Mouse (Mus musculus) hindbrain, postnatal 0 days (tissue): ENCODE results near the gene Tbc1d4. TPM values are rescaled to one million over a fixed set of nuclear protein-coding genes. Genes with fewer than 3 reads are reported as not detected.

Experiments used
- ATAC-seq: fragments of 200-750 bp; cut with Nextera tagmentation; 2 replicates; pipeline ENCODE4 v1.8.0; 2017; ENCODE audit warnings: mild to moderate bottlenecking, moderate TSS enrichment, moderate library complexity
- DNase-seq: peaks from one replicate; pipeline ENCODE4 v3.0.0-alpha.2; 2015; ENCODE audit warnings: low spot score
- H3K27ac ChIP-seq: fragments of 300-500 bp; sonication (generic); 2 replicates; pipeline ENCODE4 v1.5.1; 2014; ENCODE audit warnings: mild to moderate bottlenecking
- H3K27me3 ChIP-seq: fragments of 300-500 bp; sonication (generic); 2 replicates; pipeline ENCODE4 v1.6.1; 2014; ENCODE audit warnings: low read length, mixed read lengths; ENCODE audit not compliant: insufficient read depth
- H3K36me3 ChIP-seq: fragments of 300-500 bp; sonication (generic); 2 replicates; pipeline ENCODE4 v1.6.1; 2014; ENCODE audit warnings: low read length, mixed read lengths; ENCODE audit not compliant: insufficient read depth
- H3K4me1 ChIP-seq: fragments of 300-500 bp; sonication (generic); 2 replicates; pipeline ENCODE4 v1.6.1; 2014; ENCODE audit warnings: antibody characterized with exemption, low read length, mixed read lengths; ENCODE audit not compliant: insufficient read depth
- H3K4me2 ChIP-seq: fragments of 300-500 bp; sonication (generic); 2 replicates; pipeline ENCODE4 v1.6.1; 2014; ENCODE audit warnings: low read depth, mild to moderate bottlenecking, low read length, moderate library complexity, mixed read lengths
- H3K4me3 ChIP-seq: fragments of 300-500 bp; sonication (generic); 2 replicates; pipeline ENCODE4 v1.5.1; 2014; ENCODE audit warnings: low read length
- H3K9ac ChIP-seq: fragments of 300-500 bp; sonication (generic); replicated peaks from 2 replicates; pipeline ENCODE4 v1.6.1; 2014; ENCODE audit warnings: mild to moderate bottlenecking, low read length, moderate library complexity, mixed read lengths
- H3K9me3 ChIP-seq: fragments of 300-500 bp; sonication (generic); 2 replicates; pipeline ENCODE4 v1.6.1; 2016; ENCODE audit warnings: low read length, mixed read lengths
- CTCF ChIP-seq: IDR thresholded peaks from 2 replicates; pipeline ENCODE4 v1.5.1; 2016; ENCODE audit warnings: antibody characterized with exemption, control low read depth, low read depth
- WGBS: fragments of 180-500 bp; shearing (Covaris S2); extraction: QIAGEN DNeasy Blood & Tissue Kit; methylation state at CpG from one replicate; pipeline ENCODE4 v1.1.7; 2014; 5-methylcytosine and 5-hydroxymethylcytosine counted together
- polyA plus RNA-seq: library from polyadenylated mRNA; unstranded; fragments of >200 nt; fragmentation: Nextera tagmentation; extraction: Ambion mirVana; gene quantifications from 2 replicates; pipeline ENCODE4 v1.2.1, GENCODE M21; 2015
- total RNA-seq: library from RNA; depleted of rRNA; stranded (reverse); fragments of >200 nt; gene quantifications from 2 replicates; pipeline ENCODE4 v1.2.3, GENCODE M21; 2014

Gene Tbc1d4
- total and polyA plus RNA-seq, 2 experiments from 2014 or later: 11.5 to 29.5 TPM

DNA sequence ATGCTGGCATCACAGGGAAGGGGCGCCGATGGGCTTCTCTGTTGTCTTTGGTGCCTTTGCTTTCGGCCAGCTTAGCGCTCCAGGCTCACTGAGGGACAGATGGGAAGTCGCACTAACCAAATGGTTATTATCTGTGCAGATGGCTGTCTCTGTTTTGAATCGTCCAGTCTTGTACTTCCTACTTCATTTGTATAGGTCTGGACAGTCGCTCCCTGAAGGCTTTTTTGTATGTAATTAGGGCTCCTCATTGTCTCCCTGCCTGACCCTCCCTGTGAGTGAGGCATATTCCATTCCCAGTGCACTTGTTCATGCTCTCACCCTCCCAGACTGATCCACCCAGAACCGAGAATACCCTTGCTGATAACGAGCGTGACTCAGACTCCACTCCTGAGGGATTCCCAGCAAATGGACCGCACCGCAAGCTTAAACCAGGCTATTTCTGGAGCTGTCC lies 47.7 kb downstream of the Tbc1d4 start:
- H3K4me2 ChIP-seq: peak overlapping the region; percentile 38

DNA sequence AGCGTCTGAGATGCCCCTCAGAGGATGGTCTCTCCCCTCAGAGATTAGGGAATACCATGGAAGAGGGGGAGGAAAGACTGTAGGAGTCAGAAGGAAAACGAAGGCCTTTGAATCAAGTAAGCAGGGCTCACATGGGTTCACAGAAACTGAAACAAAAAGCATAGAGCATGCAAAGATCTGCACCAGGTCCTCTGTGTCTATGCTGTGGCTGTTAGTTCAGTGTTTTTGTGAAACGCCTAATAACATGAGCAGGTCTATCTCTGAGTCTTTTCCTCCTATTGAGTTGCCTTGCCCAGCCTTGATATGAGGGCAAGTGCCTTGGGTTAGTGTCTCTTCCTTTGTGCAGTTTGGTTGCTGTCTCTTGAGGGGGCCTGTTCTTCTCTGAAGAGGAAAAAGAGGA lies 49.5 kb downstream of the Tbc1d4 start:
- Histone ChIP-seq H3K4me1 (no peaks in the 10 kb centered on the region), H3K4me2 (no peak overlapping the region), H3K9me3 (no peaks in the 10 kb centered on the region), H3K27me3 (no peaks in the 10 kb centered on the region), H3K4me3 (no peak overlapping the region), H3K36me3 (no peaks in the 10 kb centered on the region), H3K27ac (no peak overlapping the region), H3K9ac (no peak overlapping the region)
- no peak for TF ChIP-seq CTCF
- DNase-seq (no peak), ATAC-seq (no peak)
- 79% methylated on average over 3 of the region's 3 CpGs for WGBS

More for the DNA sequence above, 47.7 kb downstream of the Tbc1d4 start:
- H3K9ac ChIP-seq: no peak overlapping the region
- H3K4me3 ChIP-seq: no peak overlapping the region
- 29% methylated on average over 12 of the region's 12 CpGs for WGBS
- ATAC-seq: peak; percentile 82
- peak; percentile 60 for DNase-seq
- H3K36me3 ChIP-seq: no peaks in the 10 kb centered on the region
- no peaks in the 10 kb centered on the region for H3K27me3 ChIP-seq
- no peak for TF ChIP-seq CTCF
- no peaks in the 10 kb centered on the region for H3K4me1 ChIP-seq
- H3K27ac ChIP-seq: no peak overlapping the region; the same call in 1 of the 2 replicates
- no peaks in the 10 kb centered on the region for H3K9me3 ChIP-seq

DNA sequence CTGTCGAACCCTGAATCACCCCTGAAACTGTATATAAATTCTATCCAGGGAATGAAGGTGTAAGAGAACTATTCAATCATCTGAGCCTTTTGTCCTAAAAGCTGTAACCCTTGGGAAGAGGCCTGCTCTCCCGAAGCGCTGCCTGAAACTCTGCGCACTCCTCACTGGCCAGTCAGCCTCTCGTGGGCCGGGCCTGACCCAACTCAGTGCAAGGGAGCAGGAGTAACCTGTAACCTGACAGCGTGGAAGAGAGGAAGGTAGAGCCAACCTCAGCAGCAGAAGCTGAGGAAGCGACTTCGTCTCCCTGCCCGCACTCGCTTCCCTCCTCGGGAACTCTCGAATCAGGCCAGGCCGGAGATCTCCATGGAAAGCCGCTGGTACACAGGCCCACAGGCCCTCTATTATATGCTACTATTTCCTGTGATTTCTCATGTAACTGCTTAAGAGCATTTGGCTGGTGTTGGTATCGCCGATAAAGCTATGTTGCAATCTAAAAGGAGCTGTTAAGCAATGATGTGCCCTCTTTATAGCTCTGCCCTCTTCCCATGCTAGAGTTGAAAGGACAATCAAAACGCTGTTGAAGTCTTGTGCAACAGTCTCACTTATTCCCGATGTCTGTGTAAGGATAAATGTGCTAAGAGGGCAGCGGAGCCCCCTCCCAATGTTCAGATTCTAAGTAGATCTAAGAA lies 60.0 kb downstream of the Tbc1d4 start:
- DNase-seq (no peak), ATAC-seq (no peak)
- Histone ChIP-seq H3K4me2 (no peak overlapping the region), H3K9me3 (no peaks in the 10 kb centered on the region), H3K4me3 (no peak overlapping the region), H3K9ac (no peak overlapping the region), H3K27me3 (no peaks in the 10 kb centered on the region), H3K27ac (no peak overlapping the region), H3K36me3 (no peaks in the 10 kb centered on the region), H3K4me1 (no peaks in the 10 kb centered on the region)
- TF ChIP-seq CTCF: no peak
- 87% methylated on average over 20 of the region's 20 CpGs for WGBS

DNA sequence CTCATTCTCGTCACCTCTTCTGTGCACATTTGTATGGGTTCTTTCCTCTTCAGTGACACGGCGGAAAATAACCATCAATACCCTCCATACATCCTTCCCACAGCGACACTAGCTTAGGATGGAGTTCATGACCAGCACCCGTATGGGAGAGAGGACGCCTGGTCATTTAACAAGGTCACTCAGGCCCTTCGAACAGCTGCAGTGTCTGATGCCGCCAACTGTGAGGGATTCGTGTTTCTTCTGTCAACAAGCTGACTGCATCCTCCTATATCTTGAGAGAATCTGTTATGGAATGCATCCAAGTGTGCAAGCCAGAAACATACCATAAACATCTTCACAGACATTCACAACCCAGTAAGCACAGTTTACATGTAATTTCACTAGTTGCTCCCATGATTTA lies 67.1 kb downstream of the Tbc1d4 start:
- ATAC-seq: no peak
- DNase-seq: no peak

DNA sequence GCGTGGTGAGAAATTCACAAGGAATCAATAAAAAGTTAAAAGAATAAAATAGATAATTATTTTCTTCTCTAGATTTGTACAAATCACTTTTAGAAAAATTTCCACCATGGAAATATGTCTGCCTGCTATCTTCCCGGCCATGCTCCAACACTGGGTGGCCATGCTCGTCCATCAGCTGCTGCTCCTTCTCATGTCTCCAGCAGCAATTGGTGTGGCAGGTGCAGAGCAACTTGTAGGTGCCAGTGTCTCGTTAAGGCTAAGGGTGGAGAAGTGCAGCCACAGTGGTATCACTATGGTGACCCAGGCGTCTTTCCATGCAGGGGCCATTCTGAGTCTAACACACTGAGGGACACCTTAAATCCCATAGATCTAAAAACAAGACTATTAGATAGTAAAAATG lies 67.8 kb downstream of the Tbc1d4 start:
- H3K9me3 ChIP-seq: no peaks in the 10 kb centered on the region
- H3K27me3 ChIP-seq: no peaks in the 10 kb centered on the region
- DNase-seq: no peak
- H3K36me3 ChIP-seq: no peaks in the 10 kb centered on the region
- H3K4me2 ChIP-seq: no peak overlapping the region
- H3K4me1 ChIP-seq: no peaks in the 10 kb centered on the region
- no peak for ATAC-seq
- 86% methylated on average over 5 of the region's 5 CpGs for WGBS
- H3K9ac ChIP-seq: no peak overlapping the region
- no peak overlapping the region for H3K27ac ChIP-seq
- no peak overlapping the region for H3K4me3 ChIP-seq
- TF ChIP-seq CTCF: no peak

More for the DNA sequence above, 67.1 kb downstream of the Tbc1d4 start:
- H3K4me3 ChIP-seq: no peak overlapping the region
- no peaks in the 10 kb centered on the region for H3K4me1 ChIP-seq
- no peak for TF ChIP-seq CTCF
- H3K9ac ChIP-seq: no peak overlapping the region
- H3K36me3 ChIP-seq: no peaks in the 10 kb centered on the region
- H3K27ac ChIP-seq: no peak overlapping the region
- no peak overlapping the region for H3K4me2 ChIP-seq
- no peaks in the 10 kb centered on the region for H3K27me3 ChIP-seq
- 71% methylated on average over 9 of the region's 9 CpGs for WGBS
- no peaks in the 10 kb centered on the region for H3K9me3 ChIP-seq

DNA sequence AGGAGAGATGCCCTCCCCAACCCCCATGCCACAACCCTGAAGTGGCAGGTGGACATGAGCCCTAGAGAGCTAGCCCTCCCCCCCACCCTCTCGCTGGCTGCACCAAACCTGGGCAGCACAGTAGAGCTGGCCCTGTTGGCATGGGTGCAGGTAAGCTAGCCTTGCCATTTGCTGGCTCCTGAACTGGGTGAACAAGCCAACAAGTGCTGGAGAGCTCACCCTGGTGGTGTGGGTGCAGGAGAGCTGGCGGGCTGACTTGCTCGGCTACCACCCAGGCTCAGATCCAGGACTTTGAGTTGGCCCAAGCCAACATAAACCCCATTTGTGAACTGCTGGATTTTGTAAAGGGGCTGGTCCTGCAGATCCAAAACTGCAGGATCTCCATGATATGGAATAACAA lies 68.5 kb downstream of the Tbc1d4 start:
- Histone ChIP-seq H3K36me3 (no peaks in the 10 kb centered on the region), H3K9ac (no peak overlapping the region), H3K4me3 (no peak overlapping the region), H3K27me3 (no peaks in the 10 kb centered on the region), H3K4me2 (no peak overlapping the region), H3K9me3 (no peaks in the 10 kb centered on the region), H3K27ac (no peak overlapping the region), H3K4me1 (no peaks in the 10 kb centered on the region)
- ATAC-seq (0 out of 2 replicates have a peak, but pooled peaks have one; percentile 30), DNase-seq (no peak)
- WGBS: 85% methylated on average over 3 of the region's 3 CpGs
- no peak for TF ChIP-seq CTCF

DNA sequence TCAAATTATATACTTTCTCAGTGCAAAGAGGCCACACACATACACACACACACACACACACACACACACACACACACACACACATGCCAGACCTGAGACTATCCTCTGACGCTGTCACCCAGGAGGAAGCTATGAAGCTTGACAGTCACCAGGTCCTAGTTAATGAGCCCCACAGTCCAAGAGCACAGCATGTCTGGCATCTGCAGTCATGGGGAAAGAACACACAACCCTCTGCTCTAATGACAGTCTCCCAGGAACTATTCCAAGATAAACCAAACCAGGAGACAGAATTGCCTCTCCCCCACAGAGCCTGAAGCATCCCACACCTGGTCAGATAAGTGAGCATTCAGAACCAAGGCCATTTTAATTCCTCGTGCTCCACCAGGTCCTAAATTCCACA lies 71.1 kb downstream of the Tbc1d4 start:
- no peaks in the 10 kb centered on the region for H3K27me3 ChIP-seq
- H3K4me2 ChIP-seq: no peak overlapping the region
- H3K4me1 ChIP-seq: no peaks in the 10 kb centered on the region
- no peak overlapping the region for H3K9ac ChIP-seq
- no peak overlapping the region for H3K27ac ChIP-seq
- ATAC-seq: peak; percentile 79
- H3K36me3 ChIP-seq: no peaks in the 10 kb centered on the region
- no peaks in the 10 kb centered on the region for H3K9me3 ChIP-seq
- no peak for TF ChIP-seq CTCF
- WGBS: 39% methylated on average over 2 of the region's 2 CpGs
- no peak overlapping the region for H3K4me3 ChIP-seq
- peak; percentile 55 for DNase-seq
